Mouse (Mus musculus): Measurements from ENCODE around the gene Snx9. TPM values are rescaled to one million over a fixed set of nuclear protein-coding genes. Genes with fewer than 3 reads are reported as not detected.

Snx9 gene
- total and polyA plus RNA-seq, 2 experiments from 2014 or later = 4.8 to 10.4 TPM

DNA sequence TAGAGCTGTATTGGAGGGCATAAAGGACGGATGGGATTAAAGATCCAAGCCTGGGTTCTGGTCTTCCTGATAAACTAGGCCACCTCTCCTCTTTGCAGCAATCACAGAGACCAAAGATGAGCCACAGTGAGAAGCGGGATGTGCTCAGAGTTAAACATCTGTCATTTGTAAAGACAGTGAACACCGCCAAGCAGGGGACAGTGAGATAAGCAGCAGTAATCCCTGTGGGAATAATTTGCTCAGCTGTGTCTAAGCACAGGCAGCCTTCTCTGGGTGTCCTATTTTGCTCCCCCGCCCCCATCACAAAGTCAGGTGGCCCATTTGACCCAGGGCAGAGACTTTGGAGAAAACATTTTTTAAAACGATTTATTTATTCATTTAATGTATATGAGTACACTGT is 125.6 kb downstream of the Snx9 start:
- DNase-seq (ENCODE audit: low spot score) (no peak), ATAC-seq (ENCODE audit: low FRiP score) (no peak)

GRCm38 (mm10) chr17:5968562-5968961 is 127.4 kb downstream of the Snx9 start:
- DNase-seq (ENCODE audit: low spot score) = no peak
- Histone ChIP-seq H3K4me1 (ENCODE audit: insufficient read depth, low read length) (no peaks in the 10 kb centered on the region), H3K9ac (replicated peaks; ENCODE audit: low read length, poor library complexity, severe bottlenecking) (no peak overlapping the region), H3K36me3 (ENCODE audit: insufficient read depth, low read length) (no peaks in the 10 kb centered on the region), H3K9me3 (ENCODE audit: low read length) (no peaks in the 10 kb centered on the region), H3K27me3 (ENCODE audit: insufficient read depth, low read length) (no peaks in the 10 kb centered on the region; the same call in 1 of the 2 replicates), H3K4me3 (ENCODE audit: low read depth, low read length) (no peak overlapping the region), H3K4me2 (ENCODE audit: low read depth, low read length, poor library complexity, severe bottlenecking) (no peak overlapping the region), H3K27ac (ENCODE audit: low read depth, low read length) (no peak overlapping the region)
- no peak for ATAC-seq (ENCODE audit: low FRiP score)
- WGBS = 62% methylated on average over 6 of the region's 6 CpGs
- TF ChIP-seq CTCF (IDR thresholded peaks at IDR 0.05) = no peak

More for the DNA sequence above, 125.6 kb downstream of the Snx9 start:
- WGBS = 65% methylated on average over 5 of the region's 5 CpGs
- no peak for TF ChIP-seq CTCF (IDR thresholded peaks at IDR 0.05)
- Histone ChIP-seq H3K9me3 (ENCODE audit: low read length) (no peaks in the 10 kb centered on the region), H3K27me3 (ENCODE audit: insufficient read depth, low read length) (no peaks in the 10 kb centered on the region; the same call in 1 of the 2 replicates), H3K36me3 (ENCODE audit: insufficient read depth, low read length) (no peaks in the 10 kb centered on the region), H3K27ac (ENCODE audit: low read depth, low read length) (no peak overlapping the region), H3K4me3 (ENCODE audit: low read depth, low read length) (no peak overlapping the region), H3K4me1 (ENCODE audit: insufficient read depth, low read length) (no peaks in the 10 kb centered on the region), H3K4me2 (ENCODE audit: low read depth, low read length, poor library complexity, severe bottlenecking) (no peak overlapping the region), H3K9ac (replicated peaks; ENCODE audit: low read length, poor library complexity, severe bottlenecking) (no peak overlapping the region)

GRCm38 (mm10) chr17:5969246-5969645 is 128.1 kb downstream of the Snx9 start:
- no peak for ATAC-seq (ENCODE audit: low FRiP score)
- no peak for TF ChIP-seq CTCF (IDR thresholded peaks at IDR 0.05)
- WGBS = 32% methylated on average over 3 of the region's 3 CpGs
- no peaks in the 10 kb centered on the region for H3K9me3 ChIP-seq (ENCODE audit: low read length)
- no peak overlapping the region for H3K4me2 ChIP-seq (ENCODE audit: low read depth, low read length, poor library complexity, severe bottlenecking)
- no peaks in the 10 kb centered on the region; the same call in 1 of the 2 replicates for H3K27me3 ChIP-seq (ENCODE audit: insufficient read depth, low read length)
- no peaks in the 10 kb centered on the region for H3K36me3 ChIP-seq (ENCODE audit: insufficient read depth, low read length)
- peak; percentile 60 for DNase-seq (ENCODE audit: low spot score)
- no peaks in the 10 kb centered on the region for H3K4me1 ChIP-seq (ENCODE audit: insufficient read depth, low read length)
- no peak overlapping the region for H3K9ac ChIP-seq (replicated peaks; ENCODE audit: low read length, poor library complexity, severe bottlenecking)
- H3K27ac ChIP-seq (ENCODE audit: low read depth, low read length) = no peak overlapping the region
- H3K4me3 ChIP-seq (ENCODE audit: low read depth, low read length) = no peak overlapping the region

DNA sequence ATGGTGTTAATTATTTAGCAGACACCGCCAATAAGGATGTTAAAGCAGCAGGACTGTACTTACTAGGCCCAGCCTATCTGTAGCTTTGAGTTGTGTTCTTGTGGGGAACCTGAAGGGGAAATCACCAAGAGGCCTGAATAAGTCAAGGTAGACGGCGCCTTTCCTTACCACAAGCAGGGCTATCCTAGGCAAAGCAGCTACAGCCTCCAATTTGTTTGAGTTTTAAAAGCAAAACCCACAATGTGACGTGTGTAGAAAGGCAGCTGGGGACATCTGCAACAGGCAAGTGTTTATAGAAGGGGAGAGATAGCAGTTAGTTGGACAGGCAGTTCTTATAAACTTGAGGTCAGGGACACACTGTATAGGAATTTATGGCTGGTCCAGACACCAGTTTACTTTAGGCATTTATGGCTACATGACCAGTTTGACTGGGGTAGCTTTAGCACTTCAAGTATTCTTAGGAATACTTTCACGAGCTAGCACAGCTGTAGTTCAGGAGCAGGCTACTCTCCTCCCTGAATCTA is 129.2 kb downstream of the Snx9 start:
- Histone ChIP-seq H3K27ac (ENCODE audit: low read depth, low read length) (no peak overlapping the region), H3K4me1 (ENCODE audit: insufficient read depth, low read length) (no peaks in the 10 kb centered on the region), H3K27me3 (ENCODE audit: insufficient read depth, low read length) (no peaks in the 10 kb centered on the region; the same call in 1 of the 2 replicates), H3K4me3 (ENCODE audit: low read depth, low read length) (no peak overlapping the region), H3K36me3 (ENCODE audit: insufficient read depth, low read length) (no peaks in the 10 kb centered on the region), H3K9ac (replicated peaks; ENCODE audit: low read length, poor library complexity, severe bottlenecking) (no peak overlapping the region), H3K4me2 (ENCODE audit: low read depth, low read length, poor library complexity, severe bottlenecking) (no peak overlapping the region), H3K9me3 (ENCODE audit: low read length) (no peaks in the 10 kb centered on the region)
- no peak for ATAC-seq (ENCODE audit: low FRiP score)
- no peak for TF ChIP-seq CTCF (IDR thresholded peaks at IDR 0.05)
- WGBS = 89% methylated on average over 5 of the region's 5 CpGs
- DNase-seq (ENCODE audit: low spot score) = no peak

DNA sequence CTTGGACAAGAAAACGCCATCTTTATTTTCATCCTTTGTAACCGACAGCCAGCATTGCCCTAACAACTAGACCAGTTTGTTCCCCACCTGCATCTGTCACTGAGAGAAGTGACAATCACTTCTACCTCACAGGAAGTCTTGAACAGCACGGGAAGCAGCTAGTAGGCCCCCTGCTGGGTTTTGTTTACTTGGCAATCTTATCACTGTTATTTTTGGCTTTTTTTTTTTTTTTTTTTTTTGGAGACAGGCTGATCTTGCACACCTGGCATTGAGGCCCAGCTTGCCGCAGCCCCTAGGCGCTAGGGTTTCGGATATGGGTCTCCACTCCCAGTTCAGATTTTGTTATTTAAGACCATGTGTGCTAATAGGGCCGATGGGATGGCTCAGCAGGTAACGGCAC is 132.4 kb downstream of the Snx9 start:
- no peaks in the 10 kb centered on the region for H3K4me1 ChIP-seq (ENCODE audit: insufficient read depth, low read length)
- no peak for DNase-seq (ENCODE audit: low spot score)

GRCm38 (mm10) chr17:5975099-5975977 is 134.2 kb downstream of the Snx9 start:
- no peak for TF ChIP-seq CTCF (IDR thresholded peaks at IDR 0.05)
- Histone ChIP-seq H3K27me3 (ENCODE audit: insufficient read depth, low read length) (no peaks in the 10 kb centered on the region), H3K27ac (ENCODE audit: low read depth, low read length) (no peak overlapping the region), H3K9ac (replicated peaks; ENCODE audit: low read length, poor library complexity, severe bottlenecking) (no peak overlapping the region), H3K9me3 (ENCODE audit: low read length) (no peaks in the 10 kb centered on the region), H3K36me3 (ENCODE audit: insufficient read depth, low read length) (no peaks in the 10 kb centered on the region), H3K4me1 (ENCODE audit: insufficient read depth, low read length) (no peaks in the 10 kb centered on the region), H3K4me3 (ENCODE audit: low read depth, low read length) (no peak overlapping the region), H3K4me2 (ENCODE audit: low read depth, low read length, poor library complexity, severe bottlenecking) (peak overlapping the region; percentile 22; the same call in 1 of the 2 replicates)
- 45% methylated on average over 23 of the region's 23 CpGs for WGBS
- ATAC-seq (ENCODE audit: low FRiP score) (no peak), DNase-seq (ENCODE audit: low spot score) (peak; percentile 27)

More for the DNA sequence above, 132.4 kb downstream of the Snx9 start:
- WGBS = 75% methylated on average over 8 of the region's 8 CpGs
- Histone ChIP-seq H3K9ac (replicated peaks; ENCODE audit: low read length, poor library complexity, severe bottlenecking) (no peak overlapping the region), H3K9me3 (ENCODE audit: low read length) (no peaks in the 10 kb centered on the region), H3K4me3 (ENCODE audit: low read depth, low read length) (no peak overlapping the region), H3K4me2 (ENCODE audit: low read depth, low read length, poor library complexity, severe bottlenecking) (no peak overlapping the region), H3K27me3 (ENCODE audit: insufficient read depth, low read length) (no peaks in the 10 kb centered on the region), H3K36me3 (ENCODE audit: insufficient read depth, low read length) (no peaks in the 10 kb centered on the region), H3K27ac (ENCODE audit: low read depth, low read length) (no peak overlapping the region)
- no peak for ATAC-seq (ENCODE audit: low FRiP score)
- TF ChIP-seq CTCF (IDR thresholded peaks at IDR 0.05) = no peak
